Mouse (Mus musculus): ENCODE measurements around the gene Podxl2. TPM values are rescaled to one million over a fixed set of nuclear protein-coding genes. Genes with fewer than 3 reads are reported as not detected.

Gene Podxl2
- polyA plus RNA-seq, 1 experiment, result 7.7 TPM

- TF ChIP-seq POLR2A (IDR thresholded peaks at IDR 0.05; ENCODE audit: low read depth, low read length) (no peak), CTCF (IDR thresholded peaks at IDR 0.05; ENCODE audit: extremely low read depth, insufficient read depth, insufficient read length, insufficient replicate concordance) (no peak)
- H3K4me3 ChIP-seq (ENCODE audit: extremely low read depth, insufficient read depth, insufficient read length), result no peak overlapping the region
- WGBS, result 98% methylated on average over 7 of the region's 7 CpGs
- DNase-seq (ENCODE audit: low read depth in 1 of 2, low spot score in 2 of 2), result no peak
- H3K27ac ChIP-seq (ENCODE audit: insufficient read depth, low read length), result no peak overlapping the region
- H3K36me3 ChIP-seq (ENCODE audit: control insufficient read depth, insufficient read depth, low read length), result peaks cover 63% of the 10 kb centered on the region
- no peaks in the 10 kb centered on the region for H3K27me3 ChIP-seq (ENCODE audit: control insufficient read depth, insufficient read depth, low read length)
- H3K4me1 ChIP-seq (ENCODE audit: control insufficient read depth, insufficient read depth, insufficient read length), result no peaks in the 10 kb centered on the region
Measured at GRCm38 (mm10) chr6:88890832-88891231, 16.0 kb upstream of the Podxl2 start.

- 96% methylated on average over 13 of the region's 13 CpGs for WGBS
- H3K27ac ChIP-seq (ENCODE audit: insufficient read depth, low read length), result no peak overlapping the region
Measured at GRCm38 (mm10) chr6:88889410-88890042, 14.7 kb upstream of the Podxl2 start.

GRCm38 (mm10) chr6:88886417-88886967 lies 11.6 kb upstream of the Podxl2 start:
- WGBS, result 39% methylated on average over 2 of the region's 2 CpGs
- Histone ChIP-seq H3K27ac (ENCODE audit: insufficient read depth, low read length) (no peak overlapping the region), H3K36me3 (ENCODE audit: control insufficient read depth, insufficient read depth, low read length) (peaks cover 65% of the 10 kb centered on the region), H3K27me3 (ENCODE audit: control insufficient read depth, insufficient read depth, low read length) (no peaks in the 10 kb centered on the region), H3K4me1 (ENCODE audit: control insufficient read depth, insufficient read depth, insufficient read length) (no peaks in the 10 kb centered on the region), H3K4me3 (ENCODE audit: extremely low read depth, insufficient read depth, insufficient read length) (no peak overlapping the region)
- no peak for DNase-seq (ENCODE audit: low read depth in 1 of 2, low spot score in 2 of 2)
- TF ChIP-seq CTCF (IDR thresholded peaks at IDR 0.05; ENCODE audit: extremely low read depth, insufficient read depth, insufficient read length, insufficient replicate concordance), result no peak
- TF ChIP-seq POLR2A (IDR thresholded peaks at IDR 0.05; ENCODE audit: low read depth, low read length), result no peak

More at GRCm38 (mm10) chr6:88889410-88890042, 14.7 kb upstream of the Podxl2 start:
- Histone ChIP-seq H3K4me1 (ENCODE audit: control insufficient read depth, insufficient read depth, insufficient read length) (no peaks in the 10 kb centered on the region), H3K4me3 (ENCODE audit: extremely low read depth, insufficient read depth, insufficient read length) (no peak overlapping the region), H3K27me3 (ENCODE audit: control insufficient read depth, insufficient read depth, low read length) (no peaks in the 10 kb centered on the region), H3K36me3 (ENCODE audit: control insufficient read depth, insufficient read depth, low read length) (peaks cover 69% of the 10 kb centered on the region)
- DNase-seq (ENCODE audit: low read depth in 1 of 2, low spot score in 2 of 2), result no peak
- TF ChIP-seq POLR2A (IDR thresholded peaks at IDR 0.05; ENCODE audit: low read depth, low read length), result no peak
- no peak for TF ChIP-seq CTCF (IDR thresholded peaks at IDR 0.05; ENCODE audit: extremely low read depth, insufficient read depth, insufficient read length, insufficient replicate concordance)

GRCm38 (mm10) chr6:88885644-88886416 lies 11.0 kb upstream of the Podxl2 start:
- H3K27ac ChIP-seq (ENCODE audit: insufficient read depth, low read length), result no peak overlapping the region
- H3K4me1 ChIP-seq (ENCODE audit: control insufficient read depth, insufficient read depth, insufficient read length), result no peaks in the 10 kb centered on the region
- WGBS, result 75% methylated on average over 12 of the region's 12 CpGs

GRCm38 (mm10) chr6:88884690-88885089 lies 9.8 kb upstream of the Podxl2 start:
- no peak for DNase-seq (ENCODE audit: low read depth in 1 of 2, low spot score in 2 of 2)
- no peaks in the 10 kb centered on the region for H3K27me3 ChIP-seq (ENCODE audit: control insufficient read depth, insufficient read depth, low read length)
- 95% methylated on average over 17 of the region's 17 CpGs for WGBS
- no peak overlapping the region for H3K27ac ChIP-seq (ENCODE audit: insufficient read depth, low read length)
- no peak for TF ChIP-seq POLR2A (IDR thresholded peaks at IDR 0.05; ENCODE audit: low read depth, low read length)
- no peak for TF ChIP-seq CTCF (IDR thresholded peaks at IDR 0.05; ENCODE audit: extremely low read depth, insufficient read depth, insufficient read length, insufficient replicate concordance)
- no peak overlapping the region for H3K4me3 ChIP-seq (ENCODE audit: extremely low read depth, insufficient read depth, insufficient read length)
- H3K4me1 ChIP-seq (ENCODE audit: control insufficient read depth, insufficient read depth, insufficient read length), result no peaks in the 10 kb centered on the region
- peaks cover 52% of the 10 kb centered on the region for H3K36me3 ChIP-seq (ENCODE audit: control insufficient read depth, insufficient read depth, low read length)

More at GRCm38 (mm10) chr6:88885644-88886416, 11.0 kb upstream of the Podxl2 start:
- H3K36me3 ChIP-seq (ENCODE audit: control insufficient read depth, insufficient read depth, low read length), result peaks cover 60% of the 10 kb centered on the region
- H3K27me3 ChIP-seq (ENCODE audit: control insufficient read depth, insufficient read depth, low read length), result no peaks in the 10 kb centered on the region
- no peak overlapping the region for H3K4me3 ChIP-seq (ENCODE audit: extremely low read depth, insufficient read depth, insufficient read length)
- DNase-seq (ENCODE audit: low read depth in 1 of 2, low spot score in 2 of 2), result no peak
- no peak for TF ChIP-seq POLR2A (IDR thresholded peaks at IDR 0.05; ENCODE audit: low read depth, low read length)
- no peak for TF ChIP-seq CTCF (IDR thresholded peaks at IDR 0.05; ENCODE audit: extremely low read depth, insufficient read depth, insufficient read length, insufficient replicate concordance)

GRCm38 (mm10) chr6:88884195-88884594 lies 9.4 kb upstream of the Podxl2 start:
- no peak overlapping the region for H3K4me3 ChIP-seq (ENCODE audit: extremely low read depth, insufficient read depth, insufficient read length)
- DNase-seq (ENCODE audit: low read depth in 1 of 2, low spot score in 2 of 2), result no peak
- WGBS, result 97% methylated on average over 10 of the region's 10 CpGs
- H3K4me1 ChIP-seq (ENCODE audit: control insufficient read depth, insufficient read depth, insufficient read length), result no peaks in the 10 kb centered on the region
- H3K36me3 ChIP-seq (ENCODE audit: control insufficient read depth, insufficient read depth, low read length), result peaks cover 47% of the 10 kb centered on the region
- H3K27ac ChIP-seq (ENCODE audit: insufficient read depth, low read length), result no peak overlapping the region
- H3K27me3 ChIP-seq (ENCODE audit: control insufficient read depth, insufficient read depth, low read length), result no peaks in the 10 kb centered on the region
- TF ChIP-seq POLR2A (IDR thresholded peaks at IDR 0.05; ENCODE audit: low read depth, low read length), result no peak
- no peak for TF ChIP-seq CTCF (IDR thresholded peaks at IDR 0.05; ENCODE audit: extremely low read depth, insufficient read depth, insufficient read length, insufficient replicate concordance)

All from spleen, adult 2 months (tissue).